Mouse (Mus musculus) limb, embryonic 13.5 days (tissue): Measurements from ENCODE around the gene Eps15. TPM values are rescaled to one million over a fixed set of nuclear protein-coding genes. Genes with fewer than 3 reads are reported as not detected.

Source experiments
- ATAC-seq: fragments of 200-750 bp; cut with Nextera tagmentation; 2 replicates; pipeline ENCODE4 v1.8.0; 2017; ENCODE audit warnings: low read depth, moderate number of reproducible peaks, moderate TSS enrichment; ENCODE audit not compliant: low FRiP score
- H3K27ac ChIP-seq: fragments of 300-500 bp; sonication (generic); 2 replicates; pipeline ENCODE4 v1.5.1; 2015; ENCODE audit warnings: inconsistent platforms, mild to moderate bottlenecking, moderate library complexity
- H3K27me3 ChIP-seq: fragments of 300-500 bp; sonication (generic); 2 replicates; pipeline ENCODE4 v1.6.1; 2015; ENCODE audit warnings: mild to moderate bottlenecking, inconsistent platforms
- H3K36me3 ChIP-seq: fragments of 300-500 bp; sonication (generic); 2 replicates; pipeline ENCODE4 v1.6.1; 2015; ENCODE audit warnings: inconsistent platforms, mild to moderate bottlenecking, moderate library complexity
- H3K4me1 ChIP-seq: fragments of 300-500 bp; sonication (generic); 2 replicates; pipeline ENCODE4 v1.6.1; 2015; ENCODE audit warnings: inconsistent platforms
- H3K4me2 ChIP-seq: fragments of 300-500 bp; sonication (generic); replicated peaks from 2 replicates; pipeline ENCODE4 v1.6.1; 2015; ENCODE audit warnings: inconsistent platforms, mild to moderate bottlenecking, moderate library complexity
- H3K4me3 ChIP-seq: fragments of 300-500 bp; sonication (generic); 2 replicates; pipeline ENCODE4 v1.5.1; 2015; ENCODE audit warnings: moderate library complexity, mild to moderate bottlenecking, inconsistent platforms
- H3K9ac ChIP-seq: fragments of 300-500 bp; sonication (generic); 2 replicates; pipeline ENCODE4 v1.6.1; 2015; ENCODE audit warnings: mild to moderate bottlenecking, inconsistent platforms
- H3K9me3 ChIP-seq: fragments of 300-500 bp; sonication (generic); 2 replicates; pipeline ENCODE4 v1.6.1; 2016; ENCODE audit warnings: inconsistent platforms
- WGBS: fragments of 180-500 bp; shearing (Covaris S2); methylation state at CpG from one replicate; pipeline ENCODE4 v1.1.7; 2015; 5-methylcytosine and 5-hydroxymethylcytosine counted together
- polyA plus RNA-seq: library from polyadenylated mRNA; unstranded; fragments of >200 nt; fragmentation: Nextera tagmentation; extraction: Ambion mirVana; gene quantifications from 2 replicates; pipeline ENCODE4 v1.2.1, GENCODE M21; 2015

Gene Eps15
- polyA plus RNA-seq, 1 experiment from 2014 or later: 39.9 TPM

DNA sequence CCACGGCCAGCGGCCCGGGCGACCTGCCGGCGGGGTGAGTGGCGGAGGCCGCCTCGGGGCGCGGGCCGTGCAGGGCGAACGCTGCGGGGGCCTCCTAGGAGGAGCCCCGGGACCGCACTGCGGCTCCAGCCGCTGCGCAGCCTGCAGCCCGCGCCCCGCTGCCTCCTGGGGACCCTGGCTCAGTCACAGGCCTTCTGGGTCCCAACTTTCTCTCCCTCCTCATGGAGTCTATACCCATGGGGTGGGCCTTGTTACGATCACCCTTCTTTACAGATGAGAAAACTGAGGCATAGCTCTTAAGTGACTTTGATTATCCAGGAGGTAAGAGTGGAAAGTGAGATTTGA lies 127.1 kb downstream of the Eps15 start:
- 0 out of 2 replicates have a peak overlapping the region, but pooled peaks have one; percentile 70 for H3K27ac ChIP-seq
- ATAC-seq: peak; percentile 18; the same call in 1 of the 2 replicates
- H3K4me1 ChIP-seq: peaks cover 27% of the 10 kb centered on the region
- no peaks in the 10 kb centered on the region for H3K36me3 ChIP-seq
- peak overlapping the region; percentile 81 for H3K9ac ChIP-seq
- H3K27me3 ChIP-seq: no peaks in the 10 kb centered on the region
- peak overlapping the region; percentile 95 for H3K4me2 ChIP-seq
- no peaks in the 10 kb centered on the region for H3K9me3 ChIP-seq
- H3K4me3 ChIP-seq: peak overlapping the region; percentile 66
- WGBS: 3% methylated on average over 22 of the region's 24 CpGs

DNA sequence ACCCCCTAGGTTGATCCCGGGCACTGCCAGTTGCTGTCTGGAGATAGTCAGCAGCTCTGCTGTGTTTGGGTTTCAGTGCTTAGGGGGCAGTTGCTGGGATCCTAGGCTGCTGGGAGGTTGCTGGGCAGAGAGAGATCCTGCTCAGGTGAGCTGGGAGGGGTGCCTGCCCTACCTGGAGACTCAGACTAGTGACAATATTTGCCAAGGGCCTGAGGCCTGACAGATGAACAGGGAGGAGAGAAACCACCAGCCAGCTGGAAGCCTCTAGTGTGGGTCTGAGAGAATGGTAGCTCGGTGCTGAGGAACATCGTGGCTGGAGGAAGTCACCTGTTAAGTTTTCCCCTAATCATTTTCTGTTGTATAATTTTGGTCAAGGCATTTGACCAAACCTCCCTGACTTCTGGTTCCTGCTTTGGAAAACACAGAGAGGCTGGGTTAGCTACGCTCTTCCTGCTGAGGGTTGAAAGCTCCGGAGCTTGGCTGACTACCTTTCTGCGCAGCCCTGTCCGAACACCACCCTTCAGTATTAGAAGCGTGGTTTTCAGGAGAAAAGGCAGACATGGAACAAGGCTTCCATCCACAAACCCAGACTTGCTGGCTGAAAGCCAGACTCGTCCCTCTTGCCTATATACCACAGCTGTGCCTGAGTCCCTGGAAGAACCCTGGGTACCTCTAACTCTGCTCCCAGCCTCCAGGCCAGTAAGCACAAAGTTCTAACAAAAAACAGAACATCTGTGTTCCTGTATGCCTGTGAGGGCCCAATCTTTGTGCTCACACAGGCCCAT lies 127.8 kb downstream of the Eps15 start:
- Histone ChIP-seq H3K4me3 (peak overlapping the region; percentile 66), H3K27me3 (no peaks in the 10 kb centered on the region), H3K36me3 (no peaks in the 10 kb centered on the region), H3K27ac (peak overlapping the region; percentile 70), H3K4me1 (peaks cover 27% of the 10 kb centered on the region), H3K9me3 (no peaks in the 10 kb centered on the region), H3K9ac (no peak overlapping the region), H3K4me2 (peak overlapping the region; percentile 95)
- WGBS: 58% methylated on average over 9 of the region's 9 CpGs
- no peak for ATAC-seq

DNA sequence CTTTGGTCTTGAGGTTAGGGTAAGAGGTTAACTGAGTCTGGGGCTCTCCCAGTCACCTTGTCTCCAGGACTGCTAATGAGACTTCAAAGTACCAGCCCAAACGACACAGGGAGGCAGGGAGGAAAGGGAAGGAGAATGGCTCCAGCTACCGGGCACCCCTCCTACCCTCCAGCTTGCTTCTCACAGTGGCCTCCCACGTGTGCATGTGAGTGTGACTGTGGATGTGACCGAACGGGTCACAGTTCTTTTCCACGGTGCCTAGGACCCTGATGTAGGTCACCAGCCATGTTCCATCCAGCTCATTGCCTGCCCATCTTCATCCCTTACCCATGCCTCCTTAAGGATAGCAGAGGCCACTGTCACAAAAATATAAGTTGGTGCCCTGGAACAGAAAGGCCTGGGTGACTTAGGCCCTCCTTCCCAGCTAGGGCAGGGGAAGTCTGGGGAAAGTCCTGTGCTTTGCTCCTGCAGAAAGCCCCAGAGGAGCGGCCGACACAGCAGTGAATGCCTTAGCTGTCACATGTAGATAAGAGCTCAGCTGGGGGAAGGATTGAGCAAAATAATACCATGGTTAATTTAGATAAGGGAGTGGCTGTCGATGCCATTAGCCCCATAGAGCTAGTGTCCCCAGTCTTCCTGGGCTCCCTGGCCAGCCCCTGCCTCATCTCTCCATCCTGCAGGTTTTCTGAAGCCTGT lies 130.8 kb downstream of the Eps15 start:
- no peak for ATAC-seq
- H3K9ac ChIP-seq: no peak overlapping the region
- no peaks in the 10 kb centered on the region for H3K36me3 ChIP-seq
- no peaks in the 10 kb centered on the region for H3K9me3 ChIP-seq
- no peaks in the 10 kb centered on the region for H3K27me3 ChIP-seq
- H3K4me1 ChIP-seq: peaks cover 29% of the 10 kb centered on the region
- no peak overlapping the region for H3K4me3 ChIP-seq
- no peak overlapping the region for H3K4me2 ChIP-seq
- H3K27ac ChIP-seq: no peak overlapping the region
- WGBS: 74% methylated on average over 9 of the region's 9 CpGs

DNA sequence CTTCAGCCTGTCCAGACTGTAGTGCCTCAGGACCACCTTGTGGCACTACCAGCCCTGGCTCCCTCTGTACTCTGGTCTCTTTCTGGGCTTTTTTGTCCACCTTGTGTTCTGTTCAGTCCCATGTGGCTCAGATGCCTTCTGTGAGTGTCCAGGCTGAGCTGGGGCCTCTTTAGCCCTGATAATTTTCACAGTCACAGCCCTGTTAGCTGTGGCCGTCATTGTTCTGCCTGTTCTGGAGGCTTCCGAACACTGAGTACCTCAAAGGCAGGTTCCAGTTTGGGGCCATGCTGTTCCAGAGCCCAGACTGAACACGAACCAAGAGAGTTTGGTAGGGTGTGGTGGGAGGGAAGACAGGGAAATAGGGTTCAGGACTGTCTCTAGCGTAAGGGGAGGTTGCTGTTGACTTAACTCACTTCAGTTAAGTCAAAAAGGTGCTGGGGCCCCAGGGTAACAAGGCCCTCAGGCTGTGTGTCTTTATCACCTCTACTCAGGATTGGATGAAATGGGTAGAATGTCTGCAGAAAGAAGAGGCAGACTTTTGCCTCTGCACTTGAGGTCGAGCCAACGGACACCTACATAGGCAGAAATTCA lies 131.4 kb downstream of the Eps15 start:
- Histone ChIP-seq H3K4me3 (no peak overlapping the region), H3K36me3 (no peaks in the 10 kb centered on the region), H3K9me3 (no peaks in the 10 kb centered on the region), H3K4me1 (peaks cover 23% of the 10 kb centered on the region), H3K9ac (no peak overlapping the region), H3K4me2 (no peak overlapping the region), H3K27ac (no peak overlapping the region), H3K27me3 (no peaks in the 10 kb centered on the region)
- 89% methylated on average over 6 of the region's 6 CpGs for WGBS
- ATAC-seq: no peak

DNA sequence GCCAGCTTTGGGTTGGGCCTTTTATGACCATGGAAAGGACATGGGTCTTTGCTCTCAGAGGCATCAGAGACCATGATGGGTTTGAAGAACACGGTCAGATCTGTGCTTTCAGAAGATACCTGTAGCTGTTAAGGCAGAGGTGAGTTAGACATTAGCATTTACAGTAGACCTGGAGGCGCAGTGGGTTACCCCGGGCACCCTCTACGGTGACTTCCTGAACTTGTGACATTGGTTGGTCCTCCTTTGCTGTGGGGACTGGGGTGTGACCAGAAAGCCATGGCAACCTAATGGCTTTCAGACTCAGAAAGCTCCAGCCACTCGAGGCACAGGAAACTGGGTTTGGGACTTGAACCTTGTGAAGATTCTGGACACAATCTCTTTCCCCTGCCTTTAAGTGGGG lies 132.2 kb downstream of the Eps15 start:
- no peak overlapping the region for H3K4me2 ChIP-seq
- no peaks in the 10 kb centered on the region for H3K9me3 ChIP-seq
- H3K9ac ChIP-seq: no peak overlapping the region
- no peaks in the 10 kb centered on the region for H3K36me3 ChIP-seq
- WGBS: 83% methylated on average over 5 of the region's 5 CpGs
- no peak for ATAC-seq
- no peak overlapping the region for H3K27ac ChIP-seq
- no peaks in the 10 kb centered on the region for H3K27me3 ChIP-seq
- peaks cover 19% of the 10 kb centered on the region for H3K4me1 ChIP-seq
- no peak overlapping the region for H3K4me3 ChIP-seq

DNA sequence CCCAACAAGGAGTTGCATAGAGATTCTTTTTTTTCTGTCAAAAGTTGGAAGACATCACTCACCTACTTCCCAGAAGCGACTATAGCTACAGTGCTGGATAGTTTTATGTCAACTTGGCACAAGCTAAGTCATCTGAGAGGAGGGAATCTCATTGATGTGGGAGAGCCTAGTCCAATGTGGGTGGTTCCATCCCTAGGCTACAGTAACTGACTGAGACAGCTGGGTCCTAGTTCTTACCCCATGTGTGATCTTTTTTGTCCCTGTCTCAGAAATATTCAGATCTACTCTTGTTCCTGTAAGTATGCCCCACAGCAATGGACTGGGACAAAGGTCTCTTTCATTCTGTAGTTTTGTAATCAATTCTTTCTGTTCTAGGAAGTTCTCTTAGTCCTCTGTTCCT lies 137.9 kb downstream of the Eps15 start:
- no peak overlapping the region for H3K9ac ChIP-seq
- H3K36me3 ChIP-seq: no peaks in the 10 kb centered on the region; the same call in 1 of the 2 replicates
- no peak overlapping the region for H3K27ac ChIP-seq
- no peaks in the 10 kb centered on the region for H3K27me3 ChIP-seq
- no peak overlapping the region for H3K4me2 ChIP-seq
- no peak for ATAC-seq
- WGBS: 74% methylated on average over 1 of the region's 1 CpGs
- no peaks in the 10 kb centered on the region for H3K9me3 ChIP-seq
- no peak overlapping the region for H3K4me3 ChIP-seq
- 0 out of 2 replicates have a peak, but pooled peaks cover 5% of the 10 kb centered on the region for H3K4me1 ChIP-seq

DNA sequence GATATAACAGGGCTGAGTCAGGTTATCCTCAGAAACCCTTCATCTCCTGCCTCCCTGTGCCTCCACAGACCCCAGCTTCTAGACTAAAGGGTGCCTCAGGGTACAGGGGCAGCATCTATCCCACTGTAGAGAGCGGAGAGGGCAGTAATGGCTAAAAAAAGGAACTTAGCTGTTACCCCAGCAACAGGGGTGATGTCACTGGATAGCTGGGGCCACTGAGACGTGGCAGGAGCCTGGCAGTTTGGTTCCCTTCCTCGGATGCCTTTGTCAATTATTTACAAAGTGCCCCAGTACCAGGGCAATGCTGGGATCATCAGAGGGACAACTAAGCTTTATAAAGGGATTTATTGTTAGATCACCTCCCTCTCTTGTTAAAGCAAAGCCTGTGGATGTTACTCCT lies 138.9 kb downstream of the Eps15 start:
- Histone ChIP-seq H3K9ac (no peak overlapping the region), H3K27me3 (no peaks in the 10 kb centered on the region), H3K27ac (no peak overlapping the region), H3K36me3 (no peaks in the 10 kb centered on the region; the same call in 1 of the 2 replicates), H3K9me3 (no peaks in the 10 kb centered on the region), H3K4me3 (no peak overlapping the region), H3K4me2 (no peak overlapping the region), H3K4me1 (0 out of 2 replicates have a peak, but pooled peaks cover 5% of the 10 kb centered on the region)
- WGBS: 45% methylated on average over 3 of the region's 3 CpGs
- ATAC-seq: no peak

DNA sequence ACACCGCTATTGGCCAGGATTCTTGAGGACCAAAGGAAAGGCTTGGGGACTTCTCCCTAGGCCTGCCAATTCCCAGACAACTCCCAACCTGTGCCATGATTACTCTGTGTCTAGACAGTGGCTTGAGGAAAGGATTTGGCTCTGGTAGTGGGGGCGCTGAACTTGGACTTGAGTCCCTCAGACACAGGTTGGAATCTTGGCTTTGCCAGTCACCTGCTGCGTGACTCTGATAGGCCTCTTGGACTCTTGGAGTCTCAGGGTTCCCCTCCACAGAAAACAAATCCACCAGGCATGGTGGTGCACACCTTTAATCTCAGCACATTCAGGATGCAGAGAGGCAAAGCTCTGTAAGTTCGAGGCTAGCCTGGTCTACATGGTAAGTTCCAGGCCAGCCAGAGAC lies 139.5 kb downstream of the Eps15 start:
- Histone ChIP-seq H3K27me3 (no peaks in the 10 kb centered on the region), H3K36me3 (no peaks in the 10 kb centered on the region; the same call in 1 of the 2 replicates), H3K9ac (no peak overlapping the region), H3K27ac (no peak overlapping the region), H3K4me2 (no peak overlapping the region), H3K4me1 (0 out of 2 replicates have a peak, but pooled peaks cover 2% of the 10 kb centered on the region), H3K9me3 (no peaks in the 10 kb centered on the region), H3K4me3 (no peak overlapping the region)
- no peak for ATAC-seq
- WGBS: 83% methylated on average over 4 of the region's 4 CpGs

DNA sequence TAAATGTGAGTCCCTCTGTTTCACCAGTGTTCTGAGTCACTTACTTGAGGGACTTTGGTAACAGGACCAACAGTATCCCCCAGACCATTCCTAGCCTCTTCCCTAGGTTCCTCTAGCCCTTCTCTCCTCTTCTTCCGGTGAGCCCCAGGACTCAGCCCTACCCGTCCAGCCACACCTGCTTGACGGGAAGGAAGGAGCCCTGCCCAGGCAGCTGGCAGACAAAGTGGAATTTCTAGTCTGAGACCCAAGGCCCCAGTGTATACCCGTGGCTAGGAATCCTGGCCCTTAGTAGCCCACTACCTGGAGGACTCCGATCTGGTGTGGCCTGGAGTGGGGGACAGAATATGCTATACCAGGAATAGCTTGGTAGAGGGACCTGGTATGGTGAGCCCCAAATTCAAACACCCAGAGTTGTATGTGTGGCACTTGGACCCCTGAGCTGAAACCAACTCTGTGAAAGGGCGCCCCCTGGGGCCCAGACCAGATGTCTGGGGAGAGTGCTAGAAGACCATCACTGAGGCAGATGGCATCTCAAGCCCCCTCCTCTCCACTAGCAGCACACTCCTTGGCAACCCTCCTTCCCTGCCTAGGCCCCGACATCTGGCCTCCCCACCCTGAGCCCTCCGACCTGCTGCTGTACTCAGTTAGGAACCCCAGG lies 140.2 kb downstream of the Eps15 start:
- 68% methylated on average over 8 of the region's 8 CpGs for WGBS
- H3K4me1 ChIP-seq: no peaks in the 10 kb centered on the region
- no peaks in the 10 kb centered on the region for H3K27me3 ChIP-seq
- H3K27ac ChIP-seq: no peak overlapping the region
- H3K36me3 ChIP-seq: no peaks in the 10 kb centered on the region; the same call in 1 of the 2 replicates
- no peak overlapping the region for H3K4me2 ChIP-seq
- H3K9me3 ChIP-seq: no peaks in the 10 kb centered on the region
- no peak overlapping the region for H3K4me3 ChIP-seq
- no peak for ATAC-seq
- no peak overlapping the region for H3K9ac ChIP-seq

DNA sequence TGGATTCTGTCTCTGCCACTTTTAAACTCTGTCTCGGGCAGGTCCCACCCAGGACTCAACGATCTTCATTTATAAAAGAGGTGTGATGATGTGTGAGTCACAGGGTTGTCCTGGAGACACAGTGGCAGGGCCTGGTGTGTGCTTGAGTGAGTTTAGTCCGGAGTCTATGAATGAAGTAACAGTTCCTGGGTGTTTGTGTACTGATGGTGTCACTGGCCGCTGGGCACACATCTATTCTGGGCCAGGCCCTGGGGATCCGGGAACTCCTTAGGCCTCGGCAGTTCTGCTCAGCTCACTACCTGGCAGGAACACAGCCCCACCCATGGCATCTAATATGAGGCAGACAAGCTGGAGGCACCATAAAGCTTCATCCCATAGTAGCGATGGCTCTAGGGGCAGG lies 141.5 kb downstream of the Eps15 start:
- Histone ChIP-seq H3K4me2 (no peak overlapping the region), H3K9ac (no peak overlapping the region), H3K36me3 (no peaks in the 10 kb centered on the region; the same call in 1 of the 2 replicates), H3K27ac (no peak overlapping the region), H3K4me1 (no peaks in the 10 kb centered on the region), H3K27me3 (no peaks in the 10 kb centered on the region), H3K9me3 (no peaks in the 10 kb centered on the region), H3K4me3 (no peak overlapping the region)
- no peak for ATAC-seq
- WGBS: 83% methylated on average over 7 of the region's 7 CpGs

DNA sequence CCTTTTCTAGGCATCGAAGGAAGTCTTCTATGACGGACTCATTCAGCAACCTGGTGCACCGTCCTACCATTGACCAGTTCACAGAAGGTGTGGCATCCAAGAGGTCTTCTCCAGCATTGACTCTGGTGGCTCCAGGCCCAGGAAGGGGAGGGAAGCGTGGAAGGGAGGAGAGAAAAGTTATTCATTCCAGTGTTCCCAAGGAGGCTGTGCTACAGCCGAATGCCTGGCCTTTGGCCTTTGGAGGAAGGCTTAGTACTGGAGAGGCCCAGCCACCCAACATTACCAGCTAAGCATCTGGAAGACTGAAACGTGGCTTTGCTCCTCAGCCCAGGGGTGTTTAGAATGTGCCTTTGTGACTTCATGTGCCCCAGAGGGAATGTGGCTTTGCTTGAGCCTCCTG lies 142.4 kb downstream of the Eps15 start:
- H3K36me3 ChIP-seq: no peaks in the 10 kb centered on the region; the same call in 1 of the 2 replicates
- H3K4me2 ChIP-seq: no peak overlapping the region
- ATAC-seq: no peak
- no peak overlapping the region for H3K4me3 ChIP-seq
- WGBS: 73% methylated on average over 6 of the region's 6 CpGs
- no peak overlapping the region for H3K9ac ChIP-seq
- no peak overlapping the region for H3K27ac ChIP-seq
- H3K4me1 ChIP-seq: no peaks in the 10 kb centered on the region
- no peaks in the 10 kb centered on the region for H3K27me3 ChIP-seq
- no peaks in the 10 kb centered on the region for H3K9me3 ChIP-seq

DNA sequence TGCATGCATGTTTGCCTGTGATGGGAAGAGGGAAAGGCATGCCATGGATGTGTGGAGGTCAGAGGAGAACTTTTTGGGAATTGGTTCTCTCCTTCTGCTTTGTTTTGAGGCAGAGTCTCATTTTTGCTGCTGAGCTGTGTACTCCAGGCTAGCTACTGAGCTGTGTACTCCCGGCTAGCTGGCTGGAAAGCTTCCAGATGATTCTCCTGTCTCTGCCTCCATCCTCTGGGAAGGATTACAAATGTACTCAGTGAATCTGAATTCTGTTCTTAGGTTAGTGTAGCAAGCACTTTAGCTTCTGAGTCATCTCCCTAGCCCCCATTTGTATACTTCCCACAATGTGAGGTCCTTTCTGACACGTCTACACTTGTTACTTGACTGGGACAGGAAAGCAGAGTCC lies 143.4 kb downstream of the Eps15 start:
- 75% methylated on average over 2 of the region's 2 CpGs for WGBS
- no peaks in the 10 kb centered on the region for H3K9me3 ChIP-seq
- no peak overlapping the region for H3K27ac ChIP-seq
- H3K4me2 ChIP-seq: no peak overlapping the region
- no peak overlapping the region for H3K9ac ChIP-seq
- no peak for ATAC-seq
- H3K4me1 ChIP-seq: no peaks in the 10 kb centered on the region
- no peaks in the 10 kb centered on the region; the same call in 1 of the 2 replicates for H3K36me3 ChIP-seq
- no peak overlapping the region for H3K4me3 ChIP-seq
- H3K27me3 ChIP-seq: no peaks in the 10 kb centered on the region
